Mouse (Mus musculus) neural tube, embryonic 15.5 days (tissue): ENCODE measurements at regions not wholly inside any gene's neighbourhood (a gene's known extent, or its start where the extent isn't known, plus 50 kb on each side); places are given as distances from the start of the nearest gene placed in this dataset.

Experiments
- ATAC-seq: fragments of 200-750 bp; cut with Nextera tagmentation; 2 replicates; pipeline ENCODE4 v1.8.0; 2017; ENCODE audit warnings: mild to moderate bottlenecking, moderate TSS enrichment, moderate library complexity; ENCODE audit not compliant: low FRiP score
- H3K27ac ChIP-seq: fragments of 300-500 bp; sonication (generic); replicated peaks from 2 replicates; pipeline ENCODE4 v1.5.1; 2015; ENCODE audit warnings: mild to moderate bottlenecking, inconsistent platforms
- H3K27me3 ChIP-seq: fragments of 300-500 bp; sonication (generic); replicated peaks from 2 replicates; pipeline ENCODE4 v1.6.1; 2015; ENCODE audit warnings: inconsistent platforms
- H3K36me3 ChIP-seq: fragments of 300-500 bp; sonication (generic); 2 replicates; pipeline ENCODE4 v1.6.1; 2015; ENCODE audit warnings: inconsistent platforms
- H3K4me1 ChIP-seq: fragments of 300-500 bp; sonication (generic); 2 replicates; pipeline ENCODE4 v1.6.1; 2015; ENCODE audit warnings: inconsistent platforms
- H3K4me2 ChIP-seq: fragments of 300-500 bp; sonication (generic); 2 replicates; pipeline ENCODE4 v1.6.1; 2015; ENCODE audit warnings: inconsistent platforms, mild to moderate bottlenecking, moderate library complexity
- H3K4me3 ChIP-seq: fragments of 300-500 bp; sonication (generic); replicated peaks from 2 replicates; pipeline ENCODE4 v1.5.1; 2015; ENCODE audit warnings: mild to moderate bottlenecking, inconsistent platforms
- H3K9ac ChIP-seq: fragments of 300-500 bp; sonication (generic); replicated peaks from 2 replicates; pipeline ENCODE4 v1.6.1; 2015; ENCODE audit warnings: mild to moderate bottlenecking, inconsistent platforms
- H3K9me3 ChIP-seq: fragments of 300-500 bp; sonication (generic); replicated peaks from 2 replicates; pipeline ENCODE4 v1.6.1; 2016; ENCODE audit warnings: inconsistent platforms
- WGBS: fragments of 180-500 bp; shearing (Covaris S2); methylation state at CpG from one replicate; pipeline ENCODE4 v1.1.7; 2015; ENCODE audit warnings: mixed read lengths; 5-methylcytosine and 5-hydroxymethylcytosine counted together

DNA sequence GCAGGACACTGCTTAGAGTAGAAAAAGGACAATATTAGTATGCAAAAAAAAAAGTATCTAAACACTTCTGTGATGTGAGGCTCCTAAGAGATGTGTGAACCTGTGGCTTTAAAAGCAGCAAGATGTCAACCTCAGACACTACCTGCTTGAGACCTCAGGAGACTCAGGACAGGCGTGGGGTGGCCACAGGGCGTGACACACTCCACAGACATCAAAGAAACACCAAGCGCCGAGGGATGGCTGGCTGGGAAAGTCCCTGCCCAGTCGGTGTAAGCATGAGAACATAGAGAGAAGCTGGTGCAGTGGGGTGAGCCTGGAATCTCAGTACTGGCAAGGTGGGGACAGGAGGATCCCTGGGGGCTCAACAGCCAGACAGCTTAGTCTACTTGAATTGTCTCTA is 72.0 kb upstream of the Sulf2 start:
- Histone ChIP-seq H3K9me3 (no peaks in the 10 kb centered on the region), H3K4me1 (no peaks in the 10 kb centered on the region), H3K4me2 (no peak overlapping the region), H3K27ac (no peak overlapping the region), H3K4me3 (no peak overlapping the region), H3K9ac (no peak overlapping the region), H3K36me3 (no peaks in the 10 kb centered on the region), H3K27me3 (no peaks in the 10 kb centered on the region; the same call in 1 of the 2 replicates)
- WGBS = 70% methylated on average over 5 of the region's 5 CpGs
- ATAC-seq = no peak

GRCm38 (mm10) chr2:166226929-166227328 is 71.5 kb upstream of the Sulf2 start:
- no peaks in the 10 kb centered on the region for H3K36me3 ChIP-seq
- no peak overlapping the region for H3K4me2 ChIP-seq
- no peak overlapping the region for H3K4me3 ChIP-seq
- H3K9ac ChIP-seq = no peak overlapping the region
- no peaks in the 10 kb centered on the region for H3K4me1 ChIP-seq
- H3K27ac ChIP-seq = no peak overlapping the region
- ATAC-seq = no peak
- 37% methylated on average over 3 of the region's 3 CpGs for WGBS
- H3K27me3 ChIP-seq = no peaks in the 10 kb centered on the region; the same call in 1 of the 2 replicates
- no peaks in the 10 kb centered on the region for H3K9me3 ChIP-seq

- Histone ChIP-seq H3K4me2 (no peak overlapping the region), H3K9me3 (no peaks in the 10 kb centered on the region), H3K36me3 (no peaks in the 10 kb centered on the region), H3K27me3 (no peaks in the 10 kb centered on the region; the same call in 1 of the 2 replicates), H3K9ac (no peak overlapping the region), H3K4me1 (no peaks in the 10 kb centered on the region), H3K4me3 (no peak overlapping the region), H3K27ac (no peak overlapping the region)
- no peak for ATAC-seq
- WGBS = 96% methylated on average over 2 of the region's 2 CpGs
Observed at GRCm38 (mm10) chr2:166226331-166226730, 70.9 kb upstream of the Sulf2 start.

DNA sequence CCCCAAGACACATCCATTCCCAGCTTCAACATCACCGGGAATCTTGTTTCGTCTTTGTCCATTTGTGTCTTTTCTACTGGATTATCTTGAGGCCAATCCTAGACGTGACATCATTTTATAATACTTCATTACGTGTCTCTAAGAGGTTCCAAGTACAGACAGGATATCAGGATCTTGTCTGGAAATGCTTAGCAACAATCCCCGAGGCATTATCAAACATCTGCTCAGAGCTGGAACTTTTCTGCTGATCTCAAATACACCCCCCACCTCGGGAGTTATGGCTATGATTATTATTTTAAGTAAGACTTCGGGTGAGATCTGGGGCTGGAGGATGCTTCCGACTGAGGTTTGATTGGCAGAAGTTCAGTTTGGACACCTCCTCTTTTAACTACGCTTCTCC is 69.9 kb upstream of the Sulf2 start:
- 90% methylated on average over 9 of the region's 9 CpGs for WGBS
- H3K9me3 ChIP-seq = no peaks in the 10 kb centered on the region
- no peaks in the 10 kb centered on the region for H3K36me3 ChIP-seq
- no peak overlapping the region for H3K9ac ChIP-seq
- no peak overlapping the region for H3K4me3 ChIP-seq
- ATAC-seq = no peak
- no peak overlapping the region for H3K4me2 ChIP-seq
- peaks cover 1% of the 10 kb centered on the region; the same call in 1 of the 2 replicates for H3K27me3 ChIP-seq
- no peak overlapping the region for H3K27ac ChIP-seq
- H3K4me1 ChIP-seq = no peaks in the 10 kb centered on the region

- Histone ChIP-seq H3K4me3 (no peak overlapping the region), H3K4me2 (no peak overlapping the region), H3K9me3 (no peaks in the 10 kb centered on the region), H3K4me1 (peaks cover 24% of the 10 kb centered on the region), H3K36me3 (no peaks in the 10 kb centered on the region), H3K27me3 (peaks cover 24% of the 10 kb centered on the region), H3K9ac (no peak overlapping the region), H3K27ac (no peak overlapping the region)
- ATAC-seq = no peak
- 75% methylated on average over 9 of the region's 9 CpGs for WGBS
Observed at GRCm38 (mm10) chr2:166218783-166219182, 63.3 kb upstream of the Sulf2 start.

GRCm38 (mm10) chr2:166216512-166216865 is 61.0 kb upstream of the Sulf2 start:
- Histone ChIP-seq H3K27me3 (peaks cover 27% of the 10 kb centered on the region), H3K4me2 (no peak overlapping the region), H3K36me3 (no peaks in the 10 kb centered on the region), H3K4me3 (no peak overlapping the region), H3K9me3 (no peaks in the 10 kb centered on the region), H3K9ac (no peak overlapping the region; the same call in 1 of the 2 replicates), H3K4me1 (peaks cover 24% of the 10 kb centered on the region), H3K27ac (peak overlapping the region; percentile 54; the same call in 1 of the 2 replicates)
- 46% methylated on average over 11 of the region's 11 CpGs for WGBS
- ATAC-seq = peak; percentile 18; the same call in 1 of the 2 replicates

GRCm38 (mm10) chr2:166215610-166216511 is 60.4 kb upstream of the Sulf2 start:
- Histone ChIP-seq H3K4me1 (peaks cover 24% of the 10 kb centered on the region), H3K27me3 (peaks cover 27% of the 10 kb centered on the region), H3K4me3 (no peak overlapping the region), H3K9me3 (no peaks in the 10 kb centered on the region), H3K9ac (no peak overlapping the region; the same call in 1 of the 2 replicates), H3K4me2 (no peak overlapping the region), H3K36me3 (no peaks in the 10 kb centered on the region), H3K27ac (peak overlapping the region; percentile 54)
- WGBS = 21% methylated on average over 18 of the region's 18 CpGs
- peak; percentile 82 for ATAC-seq

GRCm38 (mm10) chr2:166215191-166215590 is 59.7 kb upstream of the Sulf2 start:
- WGBS = 29% methylated on average over 7 of the region's 7 CpGs
- H3K4me2 ChIP-seq = no peak overlapping the region
- no peak overlapping the region for H3K9ac ChIP-seq
- no peak for ATAC-seq
- H3K27ac ChIP-seq = peak overlapping the region; percentile 30; the same call in 1 of the 2 replicates
- no peak overlapping the region for H3K4me3 ChIP-seq
- H3K36me3 ChIP-seq = no peaks in the 10 kb centered on the region
- H3K4me1 ChIP-seq = peaks cover 24% of the 10 kb centered on the region
- no peaks in the 10 kb centered on the region for H3K9me3 ChIP-seq
- peaks cover 24% of the 10 kb centered on the region for H3K27me3 ChIP-seq

DNA sequence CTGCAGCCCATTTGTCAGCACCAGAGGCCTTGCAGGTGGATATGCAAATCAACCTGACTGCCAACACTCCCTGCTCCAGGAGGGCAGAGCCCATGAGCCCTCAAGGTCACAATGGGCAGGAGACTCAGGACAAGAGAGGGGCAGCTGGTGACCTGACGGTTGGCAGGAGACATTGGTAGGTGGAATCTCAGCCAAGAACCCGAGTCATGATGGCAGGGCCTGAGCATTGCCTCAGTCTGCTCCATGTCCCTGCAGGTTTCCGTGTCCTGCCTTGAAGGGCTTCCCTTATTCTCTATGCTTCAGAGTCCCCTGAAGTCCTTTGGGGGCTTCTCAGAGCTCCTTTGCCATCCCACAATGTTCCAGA is 51.7 kb upstream of the Sulf2 start:
- no peak overlapping the region for H3K4me2 ChIP-seq
- no peak overlapping the region for H3K4me3 ChIP-seq
- no peaks in the 10 kb centered on the region for H3K36me3 ChIP-seq
- no peak for ATAC-seq
- 87% methylated on average over 3 of the region's 3 CpGs for WGBS
- H3K9ac ChIP-seq = no peak overlapping the region
- no peak overlapping the region for H3K27ac ChIP-seq
- 0 out of 2 replicates have a peak, but pooled peaks cover 4% of the 10 kb centered on the region for H3K4me1 ChIP-seq
- H3K9me3 ChIP-seq = no peaks in the 10 kb centered on the region
- peaks cover 4% of the 10 kb centered on the region for H3K27me3 ChIP-seq

DNA sequence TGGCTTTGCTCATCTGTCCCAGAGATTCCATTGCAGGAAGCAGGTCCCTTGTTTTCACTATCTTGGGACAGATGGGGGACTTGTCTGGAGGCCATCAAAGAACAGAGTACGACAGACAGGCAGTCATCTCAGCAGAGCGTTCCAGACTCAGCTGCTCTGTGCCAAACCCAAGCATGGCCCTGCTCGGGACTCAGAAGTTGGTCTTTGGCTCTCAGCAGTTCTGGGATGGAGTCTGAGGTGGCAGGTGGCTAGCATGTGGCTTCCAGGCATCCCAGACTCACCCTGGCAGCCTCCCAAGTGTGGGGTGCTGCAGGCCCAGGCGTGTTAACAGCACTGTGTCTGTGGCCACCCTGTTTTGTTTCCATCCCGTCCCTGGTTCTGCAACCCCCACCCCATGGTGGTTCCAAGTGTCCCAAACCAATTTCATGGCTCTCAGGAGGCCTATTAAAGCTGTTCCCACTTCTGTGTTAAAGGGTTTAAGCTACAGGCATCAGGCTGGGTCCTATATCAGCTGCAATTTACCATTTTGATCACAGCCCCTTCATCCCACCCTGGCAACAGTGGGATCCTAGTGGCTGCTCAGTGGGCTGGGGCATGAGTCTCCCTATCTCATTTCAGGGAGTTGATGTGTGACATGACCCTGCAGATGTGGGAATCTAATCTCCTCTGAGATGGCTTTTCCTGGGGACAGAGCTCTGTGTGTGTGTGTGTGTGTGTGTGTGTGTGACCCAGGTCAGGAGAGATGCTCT is 51.1 kb upstream of the Sulf2 start:
- no peak overlapping the region for H3K9ac ChIP-seq
- H3K4me2 ChIP-seq = no peak overlapping the region
- no peaks in the 10 kb centered on the region for H3K36me3 ChIP-seq
- WGBS = 51% methylated on average over 5 of the region's 5 CpGs
- H3K27ac ChIP-seq = no peak overlapping the region
- H3K27me3 ChIP-seq = peaks cover 4% of the 10 kb centered on the region
- H3K9me3 ChIP-seq = no peaks in the 10 kb centered on the region
- H3K4me1 ChIP-seq = 0 out of 2 replicates have a peak, but pooled peaks cover 4% of the 10 kb centered on the region
- no peak for ATAC-seq
- H3K4me3 ChIP-seq = no peak overlapping the region
